Mouse (Mus musculus) hindbrain, embryonic 11.5 days (tissue): ENCODE measurements at regions not wholly inside any gene's neighbourhood (a gene's known extent, or its start where the extent isn't known, plus 50 kb on each side); places are given as distances from the start of the nearest gene placed in this dataset.

Experiments used
- ATAC-seq: fragments of 200-750 bp; cut with Nextera tagmentation; 2 replicates; pipeline ENCODE4 v1.8.0; 2017; ENCODE audit warnings: mild to moderate bottlenecking, moderate TSS enrichment, moderate library complexity; ENCODE audit not compliant: low FRiP score
- DNase-seq: peaks from one replicate; pipeline ENCODE4 v3.0.0-alpha.2; 2015; ENCODE audit warnings: low spot score
- H3K27ac ChIP-seq: fragments of 300-500 bp; sonication (generic); 2 replicates; pipeline ENCODE4 v1.5.1; 2014; ENCODE audit warnings: mild to moderate bottlenecking, low read depth, low read length
- H3K27me3 ChIP-seq: fragments of 300-500 bp; sonication (generic); 2 replicates; pipeline ENCODE4 v1.6.1; 2014; ENCODE audit warnings: mild to moderate bottlenecking, low read length, moderate library complexity, mixed read lengths; ENCODE audit not compliant: control insufficient read depth, insufficient read depth
- H3K36me3 ChIP-seq: fragments of 300-500 bp; sonication (generic); 2 replicates; pipeline ENCODE4 v1.6.1; 2014; ENCODE audit warnings: mild to moderate bottlenecking, low read length, moderate library complexity, mixed read lengths; ENCODE audit not compliant: control insufficient read depth, insufficient read depth
- H3K4me1 ChIP-seq: fragments of 300-500 bp; sonication (generic); replicated peaks from 2 replicates; pipeline ENCODE4 v1.6.1; 2014; ENCODE audit warnings: low read length, mixed read lengths; ENCODE audit not compliant: control insufficient read depth, insufficient read depth
- H3K4me2 ChIP-seq: fragments of 300-500 bp; sonication (generic); replicated peaks from 2 replicates; pipeline ENCODE4 v1.6.1; 2014; ENCODE audit warnings: mild to moderate bottlenecking, low read depth, low read length
- H3K4me3 ChIP-seq: fragments of 300-500 bp; sonication (generic); 2 replicates; pipeline ENCODE4 v1.5.1; 2014; ENCODE audit warnings: low read depth, low read length
- H3K9ac ChIP-seq: fragments of 300-500 bp; sonication (generic); 2 replicates; pipeline ENCODE4 v1.6.1; 2014; ENCODE audit warnings: low read depth, low read length
- H3K9me3 ChIP-seq: fragments of 300-500 bp; sonication (generic); 2 replicates; pipeline ENCODE4 v1.6.1; 2016; ENCODE audit warnings: low read length; ENCODE audit not compliant: control insufficient read depth
- WGBS: fragments of 180-500 bp; shearing (Covaris S2); extraction: QIAGEN DNeasy Blood & Tissue Kit; methylation state at CpG from one replicate; pipeline ENCODE4 v1.1.7; 2014; 5-methylcytosine and 5-hydroxymethylcytosine counted together

- no peaks in the 10 kb centered on the region for H3K9me3 ChIP-seq
- no peak overlapping the region for H3K27ac ChIP-seq
- DNase-seq: no peak
- no peaks in the 10 kb centered on the region for H3K36me3 ChIP-seq
- H3K9ac ChIP-seq: no peak overlapping the region
- 80% methylated on average over 4 of the region's 4 CpGs for WGBS
- ATAC-seq: no peak
- no peaks in the 10 kb centered on the region for H3K27me3 ChIP-seq
- H3K4me3 ChIP-seq: no peak overlapping the region
- no peaks in the 10 kb centered on the region for H3K4me1 ChIP-seq
- H3K4me2 ChIP-seq: no peak overlapping the region
Measured at GRCm38 (mm10) chr3:37868454-37868853, 144.2 kb upstream of the Gm5148 start.

- no peak overlapping the region for H3K9ac ChIP-seq
- 88% methylated on average over 9 of the region's 9 CpGs for WGBS
- no peak overlapping the region for H3K27ac ChIP-seq
- no peaks in the 10 kb centered on the region for H3K4me1 ChIP-seq
- ATAC-seq (no peak), DNase-seq (no peak)
- H3K36me3 ChIP-seq: no peaks in the 10 kb centered on the region
- no peak overlapping the region for H3K4me3 ChIP-seq
- H3K9me3 ChIP-seq: no peaks in the 10 kb centered on the region
- no peaks in the 10 kb centered on the region for H3K27me3 ChIP-seq
- H3K4me2 ChIP-seq: no peak overlapping the region
Measured at GRCm38 (mm10) chr3:37862756-37863155, 138.5 kb upstream of the Gm5148 start.

- Histone ChIP-seq H3K27ac (no peak overlapping the region), H3K4me1 (no peaks in the 10 kb centered on the region), H3K27me3 (no peaks in the 10 kb centered on the region), H3K4me3 (no peak overlapping the region), H3K36me3 (no peaks in the 10 kb centered on the region), H3K9ac (no peak overlapping the region), H3K9me3 (no peaks in the 10 kb centered on the region), H3K4me2 (no peak overlapping the region)
- ATAC-seq: no peak
- 82% methylated on average over 9 of the region's 9 CpGs for WGBS
- DNase-seq: no peak
Measured at GRCm38 (mm10) chr3:37860715-37861461, 136.6 kb upstream of the Gm5148 start.

GRCm38 (mm10) chr3:37860034-37860714, 135.9 kb upstream of the Gm5148 start:
- WGBS: 85% methylated on average over 13 of the region's 13 CpGs

GRCm38 (mm10) chr3:37858624-37859302, 134.5 kb upstream of the Gm5148 start:
- DNase-seq (no peak), ATAC-seq (no peak)
- H3K27ac ChIP-seq: no peak overlapping the region
- H3K9ac ChIP-seq: no peak overlapping the region
- no peaks in the 10 kb centered on the region for H3K36me3 ChIP-seq
- H3K9me3 ChIP-seq: no peaks in the 10 kb centered on the region
- H3K27me3 ChIP-seq: no peaks in the 10 kb centered on the region
- H3K4me1 ChIP-seq: no peaks in the 10 kb centered on the region
- no peak overlapping the region for H3K4me3 ChIP-seq
- H3K4me2 ChIP-seq: no peak overlapping the region
- WGBS: 81% methylated on average over 6 of the region's 6 CpGs

More at GRCm38 (mm10) chr3:37860034-37860714, 135.9 kb upstream of the Gm5148 start:
- Histone ChIP-seq H3K36me3 (no peaks in the 10 kb centered on the region), H3K27me3 (no peaks in the 10 kb centered on the region), H3K9ac (no peak overlapping the region), H3K4me1 (no peaks in the 10 kb centered on the region), H3K4me2 (no peak overlapping the region), H3K27ac (no peak overlapping the region), H3K4me3 (no peak overlapping the region), H3K9me3 (no peaks in the 10 kb centered on the region)
- ATAC-seq: no peak
- DNase-seq: no peak

- ATAC-seq (no peak), DNase-seq (no peak)
- WGBS: 66% methylated on average over 3 of the region's 3 CpGs
- no peak overlapping the region for H3K4me2 ChIP-seq
- no peak overlapping the region for H3K9ac ChIP-seq
- H3K27ac ChIP-seq: no peak overlapping the region
- no peak overlapping the region for H3K4me3 ChIP-seq
- no peaks in the 10 kb centered on the region for H3K4me1 ChIP-seq
- no peaks in the 10 kb centered on the region for H3K36me3 ChIP-seq
- H3K27me3 ChIP-seq: peaks cover 2% of the 10 kb centered on the region; the same call in 1 of the 2 replicates
- H3K9me3 ChIP-seq: no peaks in the 10 kb centered on the region
Measured at GRCm38 (mm10) chr3:37846191-37847003, 122.1 kb upstream of the Gm5148 start.

GRCm38 (mm10) chr3:37845313-37846023, 121.2 kb upstream of the Gm5148 start:
- Histone ChIP-seq H3K27ac (no peak overlapping the region), H3K9ac (no peak overlapping the region), H3K27me3 (peaks cover 2% of the 10 kb centered on the region; the same call in 1 of the 2 replicates), H3K4me1 (no peaks in the 10 kb centered on the region), H3K36me3 (no peaks in the 10 kb centered on the region), H3K4me2 (no peak overlapping the region), H3K9me3 (no peaks in the 10 kb centered on the region), H3K4me3 (no peak overlapping the region)
- no peak for ATAC-seq
- 86% methylated on average over 11 of the region's 11 CpGs for WGBS
- DNase-seq: no peak
